ENCODE assay signal across 9 mouse cellular contexts in the genomic region with DNA sequence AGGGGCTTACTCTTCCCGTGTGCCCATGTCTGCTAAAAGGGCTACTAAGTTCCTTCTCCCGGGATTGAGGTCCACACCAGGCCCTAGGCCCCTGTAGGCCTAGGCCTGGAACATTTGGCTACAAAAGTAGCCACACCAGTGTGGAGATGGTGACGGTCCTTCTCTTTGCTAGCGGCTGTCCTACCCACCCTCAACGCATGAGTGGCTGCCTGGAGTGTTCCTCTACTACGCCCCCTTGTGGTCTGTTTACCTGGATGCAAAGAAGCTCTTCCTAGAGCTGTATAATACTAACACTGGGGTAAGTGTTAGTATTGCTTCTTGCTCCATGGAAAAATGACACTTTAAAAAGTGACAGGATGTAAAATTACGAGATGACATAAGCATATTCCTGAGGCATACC.
DNase-seq lines count a peak whose midpoint lies in the region; TF ChIP-seq lines count a peak whose summit lies in the region.
"Had no signal": no experiment of that assay in that cellular context is flagged by ENCODE, and none has a peak within 500 bp of the region (broad histone marks: within the 10 kb centered on the region; RNA-seq: fewer than 3 reads in every experiment).

No protein-coding gene starts in this region.

- intact Hi-C loops in heart, postnatal 14 days (cut with DNase I): loop anchor here (1.0 kb wide), 1 partner anchor 46 kb away; no protein-coding TSS in a partner anchor
- intact Hi-C loops in gastrocnemius, postnatal 36 days (cut with DNase I): no loop called here

- peak; percentile 39 to 49 for DNase-seq in heart, postnatal 14 days
- no peak for DNase-seq in heart, adult 9 months (ENCODE audit: low spot score in 2 of 2)
- DNase-seq in c-Kit-negative CD71-positive TER-119-positive erythroid progenitor cells, embryonic 14.5 days (ENCODE audit: low read depth, low spot score): peak; percentile 19
- DNase-seq in kidney, postnatal 36 days: peak; percentile 33 to 61
- no peak for DNase-seq in frontal cortex, postnatal 10 days (ENCODE audit: low spot score in 2 of 2)
- DNase-seq in gastrocnemius, postnatal 36 days: no peak

- H3K27me3 ChIP-seq in E14TG2a.4 (ENCODE audit: insufficient read depth, low read length): peaks cover 43% of the 10 kb centered on the region

- peaks cover 20% of the 10 kb centered on the region for H3K4me1 ChIP-seq in E14TG2a.4 (replicated peaks; ENCODE audit: low read depth, low read length)
- H3K4me1 ChIP-seq in olfactory bulb, adult 2 months (ENCODE audit: control insufficient read depth, insufficient read depth, low read length): peaks cover 28% of the 10 kb centered on the region

- no peak overlapping the region for H3K4me3 ChIP-seq in E14TG2a.4 (replicated peaks; ENCODE audit: low read length)
- H3K4me3 ChIP-seq in olfactory bulb, adult 2 months (ENCODE audit: insufficient read depth, low read depth, low read length): no peak overlapping the region
- H3K4me3 ChIP-seq: embryonic facial prominence, embryonic 12.5 days had no signal

- no peaks in the 10 kb centered on the region for H3K9me3 ChIP-seq in E14TG2a.4 (ENCODE audit: low read length)
- H3K9me3 ChIP-seq: embryonic facial prominence, embryonic 12.5 days had no signal

- TF ChIP-seq POLR2A in olfactory bulb, adult 2 months (IDR thresholded peaks at IDR 0.05; ENCODE audit: insufficient read depth, low read depth, low read length): no peak

- TF ChIP-seq CTCF in E14TG2a.4 (conservative IDR thresholded peaks at IDR 0.05; ENCODE audit: low read length): peak; percentile 62
- 0 out of 2 replicates have a peak, but pooled peaks have one; percentile 31 for TF ChIP-seq CTCF in olfactory bulb, adult 2 months (IDR thresholded peaks at IDR 0.05; ENCODE audit: insufficient read depth, low read depth, low read length)

- WGBS in olfactory bulb, adult 2 months: 72% methylated on average over 7 of the region's 7 CpGs

- no peak overlapping the region for H3K27ac ChIP-seq in olfactory bulb, adult 2 months (ENCODE audit: insufficient read depth, low read depth, low read length)
- H3K27ac ChIP-seq: embryonic facial prominence, embryonic 12.5 days had no signal

- H3K36me3 ChIP-seq in E14TG2a.4 (ENCODE audit: insufficient read depth, low read length): no peaks in the 10 kb centered on the region
- H3K36me3 ChIP-seq: embryonic facial prominence, embryonic 12.5 days had no signal

Comparison
In these comparisons a context has a peak if more than half of its experiments do, and no peak if none do; other contexts are left out.
1. DNase-seq: peak in heart, postnatal 14 days (2 of 2), c-Kit-negative CD71-positive TER-119-positive erythroid progenitor cells, embryonic 14.5 days (single experiment) and kidney, postnatal 36 days (2 of 2); none in heart, adult 9 months (0 of 2), frontal cortex, postnatal 10 days (0 of 2) and gastrocnemius, postnatal 36 days (0 of 2).